Mouse (Mus musculus) lung, embryonic 14.5 days (tissue): ENCODE data around the gene Rtkn. TPM values are rescaled to one million over a fixed set of nuclear protein-coding genes. Genes with fewer than 3 reads are reported as not detected.

Source experiments
- ATAC-seq: fragments of 200-750 bp; cut with Nextera tagmentation; 2 replicates; pipeline ENCODE4 v1.8.0; 2017; ENCODE audit warnings: mild to moderate bottlenecking, moderate TSS enrichment, moderate library complexity; ENCODE audit not compliant: insufficient read depth
- DNase-seq: peaks from one replicate; pipeline ENCODE4 v3.0.0-alpha.2; 2015
- H3K27ac ChIP-seq: fragments of 300-500 bp; sonication (generic); 2 replicates; pipeline ENCODE4 v1.5.1; 2014; ENCODE audit warnings: low read depth, mild to moderate bottlenecking, moderate library complexity
- H3K27me3 ChIP-seq: fragments of 300-500 bp; sonication (generic); 2 replicates; pipeline ENCODE4 v1.6.1; 2014; ENCODE audit warnings: low read length, control low read depth; ENCODE audit not compliant: insufficient read depth
- H3K36me3 ChIP-seq: fragments of 300-500 bp; sonication (generic); 2 replicates; pipeline ENCODE4 v1.6.1; 2014; ENCODE audit warnings: control low read depth; ENCODE audit not compliant: insufficient read depth
- H3K4me1 ChIP-seq: fragments of 300-500 bp; sonication (generic); 2 replicates; pipeline ENCODE4 v1.6.1; 2014; ENCODE audit warnings: antibody characterized with exemption, control low read depth; ENCODE audit not compliant: insufficient read depth
- H3K4me2 ChIP-seq: fragments of 300-500 bp; sonication (generic); 2 replicates; pipeline ENCODE4 v1.6.1; 2014; ENCODE audit warnings: mild to moderate bottlenecking
- H3K4me3 ChIP-seq: fragments of 300-500 bp; sonication (generic); 2 replicates; pipeline ENCODE4 v1.5.1; 2014; ENCODE audit warnings: low read depth, low read length
- H3K9ac ChIP-seq: fragments of 300-500 bp; sonication (generic); 2 replicates; pipeline ENCODE4 v1.6.1; 2014
- H3K9me3 ChIP-seq: fragments of 300-500 bp; sonication (generic); 2 replicates; pipeline ENCODE4 v1.6.1; 2016; ENCODE audit warnings: low read depth, low read length, control low read depth
- CTCF ChIP-seq: IDR thresholded peaks from 2 replicates; pipeline ENCODE4 v1.5.1; 2016; ENCODE audit warnings: antibody characterized with exemption, low read depth
- WGBS: fragments of 180-500 bp; shearing (Covaris S2); extraction: QIAGEN DNeasy Blood & Tissue Kit; methylation state at CpG from one replicate; pipeline ENCODE4 v1.1.7; 2014; 5-methylcytosine and 5-hydroxymethylcytosine counted together
- polyA plus RNA-seq: library from polyadenylated mRNA; unstranded; fragments of >200 nt; fragmentation: Nextera tagmentation; extraction: Ambion mirVana; gene quantifications from 2 replicates; pipeline ENCODE4 v1.2.1, GENCODE M21; 2014

Gene Rtkn
- polyA plus RNA-seq, 1 experiment from 2014 or later: 26.7 TPM

- Histone ChIP-seq H3K9me3 (no peaks in the 10 kb centered on the region), H3K27me3 (no peaks in the 10 kb centered on the region), H3K9ac (peak overlapping the region; percentile 55), H3K4me2 (peak overlapping the region; percentile 63), H3K27ac (peak overlapping the region; percentile 58; the same call in 1 of the 2 replicates), H3K36me3 (peaks cover 24% of the 10 kb centered on the region; the same call in 1 of the 2 replicates), H3K4me3 (peak overlapping the region; percentile 28), H3K4me1 (peaks cover 14% of the 10 kb centered on the region)
- WGBS: 9% methylated on average over 41 of the region's 41 CpGs
- ATAC-seq: no peak
- peak; percentile 30 for DNase-seq
- no peak for TF ChIP-seq CTCF
These were observed 7.0 kb downstream of the Rtkn start for GRCm38 (mm10) chr6:83142211-83142731.

GRCm38 (mm10) chr6:83142886-83143285 is 7.6 kb downstream of the Rtkn start:
- Histone ChIP-seq H3K9me3 (no peaks in the 10 kb centered on the region), H3K9ac (no peak overlapping the region), H3K27me3 (no peaks in the 10 kb centered on the region), H3K4me3 (no peak overlapping the region), H3K4me2 (no peak overlapping the region), H3K36me3 (peaks cover 30% of the 10 kb centered on the region), H3K27ac (no peak overlapping the region), H3K4me1 (peaks cover 14% of the 10 kb centered on the region)
- no peak for ATAC-seq
- no peak for DNase-seq
- WGBS: 47% methylated on average over 11 of the region's 11 CpGs
- TF ChIP-seq CTCF: no peak

- TF ChIP-seq CTCF: no peak
These were observed 9.9 kb downstream of the Rtkn start for GRCm38 (mm10) chr6:83145209-83145608.

DNA sequence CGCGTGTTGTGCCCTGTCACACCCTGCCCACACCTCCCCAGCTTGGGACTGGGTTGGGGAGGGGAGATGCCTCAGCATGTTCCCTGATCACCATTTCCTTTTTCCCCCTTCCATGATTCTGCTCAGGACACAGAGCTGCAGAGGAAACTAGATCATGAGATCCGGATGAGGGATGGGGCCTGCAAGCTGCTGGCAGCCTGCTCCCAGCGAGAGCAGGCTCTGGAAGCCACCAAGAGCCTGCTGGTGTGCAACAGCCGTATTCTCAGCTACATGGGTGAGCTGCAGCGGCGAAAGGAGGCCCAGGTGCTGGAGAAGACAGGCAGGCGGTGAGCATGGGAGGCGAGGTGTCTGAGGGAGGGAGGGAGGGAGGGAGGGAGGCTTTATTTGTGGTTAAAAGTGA is 10.5 kb downstream of the Rtkn start:
- no peak overlapping the region; the same call in 1 of the 2 replicates for H3K9ac ChIP-seq
- H3K27me3 ChIP-seq: no peaks in the 10 kb centered on the region
- H3K4me2 ChIP-seq: no peak overlapping the region
- no peaks in the 10 kb centered on the region for H3K9me3 ChIP-seq
- peak overlapping the region; percentile 24; the same call in 1 of the 2 replicates for H3K27ac ChIP-seq
- 49% methylated on average over 9 of the region's 9 CpGs for WGBS
- H3K36me3 ChIP-seq: peaks cover 49% of the 10 kb centered on the region
- TF ChIP-seq CTCF: no peak
- H3K4me3 ChIP-seq: no peak overlapping the region
- DNase-seq: no peak
- ATAC-seq: no peak
- peaks cover 8% of the 10 kb centered on the region for H3K4me1 ChIP-seq

More at GRCm38 (mm10) chr6:83145209-83145608, 9.9 kb downstream of the Rtkn start:
- Histone ChIP-seq H3K9me3 (no peaks in the 10 kb centered on the region), H3K36me3 (peaks cover 45% of the 10 kb centered on the region), H3K4me2 (no peak overlapping the region), H3K27ac (no peak overlapping the region), H3K4me1 (peaks cover 8% of the 10 kb centered on the region), H3K4me3 (no peak overlapping the region), H3K27me3 (no peaks in the 10 kb centered on the region), H3K9ac (no peak overlapping the region)
- DNase-seq (no peak), ATAC-seq (no peak)
- 67% methylated on average over 2 of the region's 2 CpGs for WGBS

GRCm38 (mm10) chr6:83147280-83147679 is 12.0 kb downstream of the Rtkn start:
- Histone ChIP-seq H3K4me2 (no peak overlapping the region), H3K9me3 (no peaks in the 10 kb centered on the region), H3K27ac (no peak overlapping the region), H3K27me3 (no peaks in the 10 kb centered on the region), H3K36me3 (peaks cover 62% of the 10 kb centered on the region), H3K4me3 (no peak overlapping the region), H3K4me1 (peaks cover 3% of the 10 kb centered on the region; the same call in 1 of the 2 replicates), H3K9ac (no peak overlapping the region)
- TF ChIP-seq CTCF: no peak
- 62% methylated on average over 7 of the region's 7 CpGs for WGBS
- DNase-seq: no peak
- no peak for ATAC-seq

DNA sequence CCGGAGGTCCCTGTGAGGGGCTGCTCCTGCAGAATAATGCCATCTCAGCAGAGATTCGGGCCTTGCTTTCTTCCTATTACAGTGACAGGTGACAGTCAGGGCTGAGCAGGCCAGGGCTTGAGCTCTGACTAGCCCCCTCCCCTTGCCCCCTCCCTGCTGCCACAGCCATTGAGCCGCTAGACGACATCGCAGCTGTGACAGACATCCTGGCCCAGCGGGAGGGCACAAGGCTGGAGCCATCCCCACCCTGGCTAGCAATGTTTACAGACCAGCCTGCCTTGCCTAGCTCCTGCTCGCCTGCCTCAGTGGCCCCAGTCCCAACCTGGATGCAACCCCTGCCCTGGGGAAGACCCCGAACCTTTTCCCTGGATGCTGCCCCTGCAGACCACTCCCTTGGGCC is 16.5 kb downstream of the Rtkn start:
- Histone ChIP-seq H3K4me2 (no peak overlapping the region), H3K27ac (peak overlapping the region; percentile 30; the same call in 1 of the 2 replicates), H3K27me3 (no peaks in the 10 kb centered on the region; the same call in 1 of the 2 replicates), H3K4me3 (no peak overlapping the region), H3K9ac (no peak overlapping the region), H3K4me1 (0 out of 2 replicates have a peak, but pooled peaks cover 4% of the 10 kb centered on the region), H3K36me3 (peaks cover 61% of the 10 kb centered on the region), H3K9me3 (no peaks in the 10 kb centered on the region)
- WGBS: 27% methylated on average over 8 of the region's 8 CpGs
- no peak for TF ChIP-seq CTCF
- DNase-seq (no peak), ATAC-seq (no peak)

DNA sequence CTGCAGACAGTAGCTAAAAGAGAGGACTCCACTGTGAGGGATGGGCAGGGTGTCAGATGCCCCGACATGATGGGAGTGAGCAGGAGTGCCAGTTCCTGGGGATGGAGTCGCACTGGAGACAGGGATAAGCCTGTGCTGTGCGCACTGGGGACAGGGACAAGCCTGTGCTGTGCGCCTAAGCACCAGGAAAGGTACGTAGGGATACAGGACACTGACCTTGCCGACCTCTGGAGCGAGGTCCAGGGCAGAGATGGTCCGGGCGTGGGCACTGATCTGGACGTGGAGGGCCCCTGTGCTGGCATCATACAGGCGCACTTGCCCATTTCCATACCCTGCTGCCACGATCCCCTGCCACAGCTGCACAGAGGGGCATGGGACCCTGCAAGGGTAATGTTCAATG is 17.8 kb downstream of the Rtkn start:
- Histone ChIP-seq H3K4me1 (0 out of 2 replicates have a peak, but pooled peaks cover 4% of the 10 kb centered on the region), H3K9me3 (no peaks in the 10 kb centered on the region), H3K9ac (no peak overlapping the region), H3K36me3 (peaks cover 48% of the 10 kb centered on the region), H3K4me3 (no peak overlapping the region), H3K27ac (no peak overlapping the region), H3K4me2 (no peak overlapping the region), H3K27me3 (no peaks in the 10 kb centered on the region; the same call in 1 of the 2 replicates)
- TF ChIP-seq CTCF: no peak
- 81% methylated on average over 12 of the region's 12 CpGs for WGBS
- ATAC-seq: no peak
- no peak for DNase-seq
